Mouse (Mus musculus) small intestine, adult 2 months (tissue): ENCODE data around the gene Fbxo22.

Experiments
- CTCF ChIP-seq: fragments of 200-500 bp; IDR thresholded peaks from 2 replicates; pipeline ENCODE4 v1.5.1; 2012; ENCODE audit warnings: low read depth, mild to moderate bottlenecking, control low read depth, inconsistent platforms, low read length, moderate library complexity, mixed read lengths; ENCODE audit not compliant: insufficient replicate concordance, insufficient read length; ENCODE audit errors: extremely low read depth
- POLR2A ChIP-seq: fragments of 200-500 bp; IDR thresholded peaks from 2 replicates; pipeline ENCODE4 v1.6.1; 2012; ENCODE audit warnings: low read depth, mild to moderate bottlenecking, control low read depth, inconsistent platforms, low read length, moderate library complexity

GRCm38 (mm10) chr9:55172195-55172685 lies 36.5 kb upstream of the Fbxo22 start:
- TF ChIP-seq CTCF (no peak), POLR2A (no peak)
